Mouse (Mus musculus) intestine, embryonic 14.5 days (tissue): Measurements from ENCODE around the gene Arl4a. TPM values are rescaled to one million over a fixed set of nuclear protein-coding genes. Genes with fewer than 3 reads are reported as not detected.

Experiments used
- ATAC-seq: fragments of 200-750 bp; cut with Nextera tagmentation; replicated peaks from 2 replicates; pipeline ENCODE4 v1.8.0; 2017; ENCODE audit warnings: low read depth, moderate number of reproducible peaks, moderate TSS enrichment, moderate library complexity; ENCODE audit not compliant: low FRiP score, low TSS enrichment
- DNase-seq: peaks from one replicate; pipeline ENCODE4 v3.0.0-alpha.2; 2018; ENCODE audit warnings: low spot score
- H3K27ac ChIP-seq: fragments of 300-500 bp; sonication (generic); 2 replicates; pipeline ENCODE4 v1.5.1; 2014; ENCODE audit warnings: low read depth, mild to moderate bottlenecking, control low read depth
- H3K27me3 ChIP-seq: fragments of 300-500 bp; sonication (generic); replicated peaks from 2 replicates; pipeline ENCODE4 v1.6.1; 2014; ENCODE audit warnings: low read length, control low read depth; ENCODE audit not compliant: control insufficient read depth, insufficient read depth
- H3K36me3 ChIP-seq: fragments of 300-500 bp; sonication (generic); 2 replicates; pipeline ENCODE4 v1.6.1; 2014; ENCODE audit warnings: low read length, control low read depth; ENCODE audit not compliant: control insufficient read depth, insufficient read depth
- H3K4me1 ChIP-seq: fragments of 300-500 bp; sonication (generic); replicated peaks from 2 replicates; pipeline ENCODE4 v1.6.1; 2014; ENCODE audit warnings: low read length, control low read depth, mixed read lengths; ENCODE audit not compliant: control insufficient read depth, insufficient read depth
- H3K4me2 ChIP-seq: fragments of 300-500 bp; sonication (generic); 2 replicates; pipeline ENCODE4 v1.6.1; 2014; ENCODE audit warnings: low read length
- H3K4me3 ChIP-seq: fragments of 300-500 bp; sonication (generic); 2 replicates; pipeline ENCODE4 v1.5.1; 2014; ENCODE audit warnings: low read depth, low read length, control low read depth, mixed read lengths
- H3K9ac ChIP-seq: fragments of 300-500 bp; sonication (generic); 2 replicates; pipeline ENCODE4 v1.6.1; 2014; ENCODE audit warnings: mild to moderate bottlenecking, low read length
- H3K9me3 ChIP-seq: fragments of 300-500 bp; sonication (generic); 2 replicates; pipeline ENCODE4 v1.6.1; 2016; ENCODE audit warnings: low read length, control low read depth; ENCODE audit not compliant: control insufficient read depth
- WGBS: fragments of 180-500 bp; shearing (Covaris S2); extraction: QIAGEN DNeasy Blood & Tissue Kit; methylation state at CpG from one replicate; pipeline ENCODE4 v1.1.7; 2014; 5-methylcytosine and 5-hydroxymethylcytosine counted together
- polyA plus RNA-seq: library from polyadenylated mRNA; unstranded; fragments of >200 nt; fragmentation: Nextera tagmentation; extraction: Ambion mirVana; gene quantifications from 2 replicates; pipeline ENCODE4 v1.2.1, GENCODE M21; 2014

The Arl4a gene
- 53.6 and 57.7 TPM in 2 replicates for polyA plus RNA-seq

DNA sequence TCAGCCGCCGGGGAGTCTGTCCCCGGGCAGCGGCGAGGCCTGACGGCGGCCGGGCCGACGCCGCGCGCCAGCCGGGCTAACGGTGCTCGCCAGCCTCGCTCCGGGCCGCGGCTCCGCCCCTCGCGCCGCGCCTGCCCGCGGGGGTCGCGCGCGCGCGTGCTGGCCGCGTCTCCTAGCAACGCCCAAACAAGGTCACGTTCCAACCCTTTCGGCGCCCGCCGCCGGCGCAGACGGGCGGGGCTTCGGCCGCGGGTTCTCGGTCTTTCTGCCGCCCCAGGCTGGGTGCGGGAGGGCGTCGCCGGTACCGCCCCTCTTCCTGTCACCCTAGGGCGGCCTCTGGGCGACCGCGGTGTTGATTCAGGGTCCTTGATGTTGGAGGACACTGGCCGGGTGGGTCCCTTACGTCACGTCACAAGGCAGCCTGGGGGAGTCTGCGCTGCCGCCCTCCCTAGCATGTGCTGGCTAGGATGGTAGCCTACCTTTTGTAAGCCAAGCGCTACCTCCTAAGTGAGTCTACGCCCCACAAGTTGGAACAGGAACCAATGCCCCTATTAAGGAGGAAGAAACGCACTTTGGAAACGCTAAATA is at the start of gene Arl4a:
Arl4a (minus strand) TSS at position 150 of the 588 bp plus-strand sequence.
- peak within 1 kb of the TSS; percentile 74 for H3K4me2 ChIP-seq

DNA sequence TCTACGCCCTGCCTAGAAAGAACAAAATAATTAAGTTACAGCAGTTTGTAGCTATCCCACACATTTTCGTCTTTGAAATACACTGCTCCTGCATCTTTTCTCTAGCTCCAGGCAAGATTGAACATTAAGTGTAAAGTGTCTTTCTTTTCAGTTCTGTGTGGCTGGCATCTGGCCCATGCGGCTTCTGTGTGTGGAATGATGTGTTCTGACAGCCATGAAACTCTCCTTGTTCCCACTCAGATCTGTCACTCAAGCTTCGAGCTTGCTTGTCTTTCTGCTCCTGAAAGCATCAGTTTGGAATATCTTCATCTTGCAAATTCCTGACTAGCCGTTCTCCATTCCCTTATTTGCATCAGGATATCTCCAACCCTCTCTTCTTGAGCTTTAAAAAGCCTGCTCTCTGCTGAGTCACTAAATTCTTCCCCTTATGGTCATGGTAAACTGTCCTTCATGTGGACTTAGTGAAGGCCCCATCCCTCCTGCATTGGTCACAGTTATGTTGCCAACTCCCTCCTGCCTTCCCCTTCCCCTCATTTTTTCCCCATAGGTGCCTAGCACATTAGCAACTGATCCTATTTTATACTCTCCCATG is 48.0 kb upstream of the Arl4a start:
- no peak for DNase-seq
- Histone ChIP-seq H3K27ac (no peak overlapping the region), H3K36me3 (no peaks in the 10 kb centered on the region), H3K27me3 (no peaks in the 10 kb centered on the region), H3K9me3 (no peaks in the 10 kb centered on the region), H3K9ac (no peak overlapping the region), H3K4me1 (no peaks in the 10 kb centered on the region), H3K4me2 (no peak overlapping the region), H3K4me3 (no peak overlapping the region)
- WGBS: 84% methylated on average over 5 of the region's 5 CpGs
- ATAC-seq: no peak

More for the DNA sequence above, at the start of gene Arl4a:
- Histone ChIP-seq H3K9me3 (no peaks in the 10 kb centered on the region), H3K36me3 (no peaks in the 10 kb centered on the region), H3K27me3 (no peaks in the 10 kb centered on the region), H3K4me3 (peak within 1 kb of the TSS; percentile 74), H3K4me1 (0 out of 2 replicates have a peak, but pooled peaks cover 4% of the 10 kb centered on the region), H3K9ac (peak within 1 kb of the TSS; percentile 81), H3K27ac (peak within 1 kb of the TSS; percentile 91)
- DNase-seq (peak; percentile 91), ATAC-seq (peak; percentile 88)
- under 1% methylated on average over 48 of the region's 68 CpGs for WGBS

DNA sequence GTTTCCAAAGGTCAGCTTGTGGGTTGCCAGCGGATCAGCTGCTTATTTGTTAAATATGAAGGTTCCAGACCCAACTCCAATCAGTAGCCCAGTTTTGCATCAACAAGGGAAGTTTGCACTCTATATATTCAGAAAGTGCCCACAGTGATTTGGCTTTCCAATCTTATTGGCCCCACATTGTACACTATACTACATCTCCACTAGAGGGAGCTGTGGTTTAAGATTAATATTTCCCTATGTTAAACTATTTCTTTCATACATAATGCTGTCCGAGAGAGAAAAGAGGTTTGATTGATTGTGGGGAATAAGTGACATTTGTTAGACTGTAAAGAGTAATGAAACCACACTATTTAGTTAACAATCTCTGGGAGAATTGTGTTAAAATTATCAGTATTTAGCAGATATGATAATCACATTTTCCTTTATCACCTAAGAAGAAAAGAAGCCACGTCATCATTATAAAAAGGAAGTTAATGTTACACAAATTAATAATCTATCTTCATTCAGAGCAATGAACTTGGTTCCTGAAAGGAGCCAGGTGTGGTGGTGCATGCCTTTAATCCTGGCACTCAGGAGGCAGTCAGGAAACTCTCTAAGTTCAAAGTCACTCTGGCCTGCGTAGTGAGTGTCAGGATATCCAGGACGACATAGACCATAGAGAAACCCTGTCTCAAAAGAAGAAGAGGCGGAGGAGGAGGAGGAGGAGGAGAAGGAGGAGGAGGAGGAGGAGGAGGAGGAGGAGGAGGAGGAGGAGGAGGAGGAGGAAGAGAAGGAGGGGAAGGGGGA is 44.8 kb upstream of the Arl4a start:
- H3K27ac ChIP-seq: no peak overlapping the region
- 50% methylated on average over 5 of the region's 6 CpGs for WGBS
- no peak overlapping the region for H3K9ac ChIP-seq
- H3K4me3 ChIP-seq: no peak overlapping the region
- no peaks in the 10 kb centered on the region for H3K4me1 ChIP-seq
- ATAC-seq (peak; percentile 40; the same call in 1 of the 2 replicates), DNase-seq (no peak)
- no peak overlapping the region for H3K4me2 ChIP-seq
- no peaks in the 10 kb centered on the region for H3K9me3 ChIP-seq
- no peaks in the 10 kb centered on the region for H3K36me3 ChIP-seq
- no peaks in the 10 kb centered on the region for H3K27me3 ChIP-seq

DNA sequence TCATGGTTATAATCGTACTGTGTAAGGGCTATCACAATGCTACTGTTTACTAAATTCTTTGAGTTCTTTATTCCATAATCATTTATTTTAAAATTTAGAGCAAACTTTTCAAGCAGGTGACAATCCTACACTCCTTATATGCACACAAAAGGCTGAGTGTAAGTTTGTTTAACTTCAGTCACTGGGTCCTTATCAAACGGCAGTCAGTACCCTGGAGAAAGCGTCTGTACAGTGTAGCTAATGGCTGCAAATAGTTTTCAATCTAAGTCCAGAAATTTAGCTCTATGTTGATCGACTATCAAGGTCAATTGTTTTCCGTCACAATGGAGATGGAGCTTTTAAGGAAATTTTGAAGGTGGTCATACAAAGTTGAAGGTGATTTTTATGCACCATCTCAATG is 44.2 kb upstream of the Arl4a start:
- H3K4me1 ChIP-seq: no peaks in the 10 kb centered on the region
- no peak for ATAC-seq
- DNase-seq: no peak
- H3K4me3 ChIP-seq: no peak overlapping the region
- no peak overlapping the region for H3K4me2 ChIP-seq
- H3K9me3 ChIP-seq: no peaks in the 10 kb centered on the region
- no peaks in the 10 kb centered on the region for H3K27me3 ChIP-seq
- no peaks in the 10 kb centered on the region for H3K36me3 ChIP-seq
- no peak overlapping the region for H3K9ac ChIP-seq
- H3K27ac ChIP-seq: no peak overlapping the region
- 68% methylated on average over 5 of the region's 5 CpGs for WGBS

DNA sequence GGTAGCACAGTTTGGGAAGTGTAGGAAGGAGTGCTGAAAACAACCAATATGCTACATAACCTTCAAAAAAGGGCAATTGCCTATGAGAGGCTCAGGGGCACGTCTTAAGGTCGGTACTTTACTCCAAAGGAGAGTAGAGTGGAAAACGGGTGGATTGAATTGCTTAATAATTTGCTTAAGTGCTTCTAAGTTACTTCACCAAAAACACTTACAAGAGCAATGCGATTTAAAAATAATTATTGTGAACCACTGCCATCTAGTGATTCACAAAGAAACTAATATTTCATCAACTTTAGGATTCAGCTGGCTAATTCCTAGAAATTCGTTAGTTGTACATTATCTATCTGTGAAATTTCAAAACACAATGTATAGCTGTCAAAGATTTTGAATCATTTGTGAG is 35.8 kb upstream of the Arl4a start:
- Histone ChIP-seq H3K27me3 (no peaks in the 10 kb centered on the region), H3K4me1 (no peaks in the 10 kb centered on the region), H3K9me3 (no peaks in the 10 kb centered on the region), H3K4me2 (no peak overlapping the region), H3K9ac (no peak overlapping the region), H3K27ac (no peak overlapping the region), H3K4me3 (no peak overlapping the region), H3K36me3 (no peaks in the 10 kb centered on the region)
- no peak for ATAC-seq
- 62% methylated on average over 5 of the region's 5 CpGs for WGBS
- no peak for DNase-seq

DNA sequence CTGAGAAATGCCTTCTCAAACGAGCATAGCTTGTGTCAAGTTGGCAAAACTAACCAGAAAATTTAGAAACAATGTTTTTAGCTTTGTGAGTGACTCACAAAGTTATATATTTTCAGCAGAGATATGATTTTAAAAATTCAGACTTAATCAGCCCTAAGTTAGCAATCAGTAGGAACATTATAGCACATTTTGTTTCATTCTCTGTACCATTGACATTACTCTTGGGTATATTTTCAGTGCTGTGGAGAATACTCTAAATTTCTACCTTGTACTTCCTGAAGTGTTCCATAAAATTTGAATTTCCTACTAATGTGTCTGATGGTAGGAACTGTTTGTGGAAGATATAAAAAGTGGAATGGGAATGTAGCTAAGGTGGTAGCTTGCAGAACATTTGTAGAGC is 9.2 kb upstream of the Arl4a start:
- no peaks in the 10 kb centered on the region for H3K36me3 ChIP-seq
- no peaks in the 10 kb centered on the region for H3K9me3 ChIP-seq
- no peaks in the 10 kb centered on the region for H3K4me1 ChIP-seq
- no peak for ATAC-seq
- no peak overlapping the region for H3K27ac ChIP-seq
- no peak overlapping the region for H3K4me2 ChIP-seq
- H3K9ac ChIP-seq: no peak overlapping the region
- no peaks in the 10 kb centered on the region for H3K27me3 ChIP-seq
- no peak overlapping the region for H3K4me3 ChIP-seq
- 61% methylated on average over 1 of the region's 1 CpGs for WGBS
- no peak for DNase-seq

DNA sequence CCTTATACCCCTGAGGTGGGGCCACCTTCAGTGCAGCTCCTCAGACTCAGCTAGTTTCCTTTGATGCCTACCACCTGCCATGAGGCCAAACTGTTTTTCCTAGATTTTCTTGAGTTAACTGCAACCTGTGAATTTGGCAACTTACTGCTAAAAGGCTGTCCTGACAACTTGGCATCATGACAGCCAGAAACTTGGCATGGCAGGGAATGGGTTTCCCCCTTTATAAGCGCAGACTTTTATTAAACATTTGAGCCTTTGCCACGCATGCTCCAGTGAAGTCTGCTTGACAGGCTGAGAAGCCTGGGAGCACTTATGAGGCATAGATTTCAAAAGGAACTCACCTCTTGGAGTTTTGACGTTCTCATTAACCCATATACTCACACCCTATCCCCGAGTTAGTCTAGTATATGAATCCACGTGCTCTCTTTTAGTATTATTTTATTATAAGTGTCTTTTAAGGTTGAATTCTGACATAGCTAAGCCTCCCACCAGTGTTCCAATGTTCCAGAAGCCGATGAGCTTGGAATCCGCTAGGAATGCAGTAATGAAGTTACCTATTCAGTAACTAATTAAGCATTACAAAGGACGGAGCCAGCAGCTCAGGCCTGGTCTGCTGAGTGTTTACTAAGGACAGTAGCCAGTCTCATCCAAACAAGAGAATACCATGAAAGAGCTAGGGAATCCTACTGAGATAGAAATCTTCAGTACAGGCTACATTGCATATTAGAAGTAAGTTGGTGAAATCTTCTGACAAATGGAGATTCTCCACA is 6.2 kb upstream of the Arl4a start:
- no peak for ATAC-seq
- H3K36me3 ChIP-seq: no peaks in the 10 kb centered on the region
- no peaks in the 10 kb centered on the region for H3K4me1 ChIP-seq
- H3K9me3 ChIP-seq: no peaks in the 10 kb centered on the region
- no peak overlapping the region for H3K4me2 ChIP-seq
- H3K27ac ChIP-seq: no peak overlapping the region
- no peak for DNase-seq
- 88% methylated on average over 8 of the region's 8 CpGs for WGBS
- no peak overlapping the region for H3K4me3 ChIP-seq
- H3K27me3 ChIP-seq: no peaks in the 10 kb centered on the region
- no peak overlapping the region for H3K9ac ChIP-seq

DNA sequence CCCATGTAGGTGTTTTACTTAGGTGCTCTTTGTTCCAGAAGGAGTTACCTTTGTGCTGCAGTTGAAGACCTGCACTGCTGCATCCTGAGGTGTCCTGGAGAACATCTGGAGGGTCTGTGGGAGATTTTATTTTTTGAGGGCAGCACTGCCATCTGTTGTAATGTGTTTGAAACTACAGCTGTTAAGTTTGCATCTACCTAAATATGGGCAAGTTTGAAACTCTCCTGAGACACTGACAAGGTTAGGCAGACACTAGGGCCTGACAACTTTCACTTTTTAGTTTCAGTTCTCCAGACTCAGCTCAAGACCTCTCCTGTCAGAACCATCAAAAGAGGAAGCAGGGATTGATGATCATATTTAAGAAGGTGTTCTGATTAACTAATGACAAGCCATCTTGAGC is 2.2 kb upstream of the Arl4a start:
- Histone ChIP-seq H3K9ac (no peak overlapping the region), H3K9me3 (no peaks in the 10 kb centered on the region), H3K4me1 (0 out of 2 replicates have a peak, but pooled peaks cover 4% of the 10 kb centered on the region), H3K27ac (no peak overlapping the region), H3K4me3 (no peak overlapping the region), H3K27me3 (no peaks in the 10 kb centered on the region), H3K36me3 (no peaks in the 10 kb centered on the region), H3K4me2 (no peak overlapping the region)
- peak; percentile 61 for DNase-seq
- ATAC-seq: no peak
